Mouse (Mus musculus) brain, embryonic 14.5 days (tissue): ENCODE measurements at regions not wholly inside any gene's neighbourhood (a gene's known extent, or its start where the extent isn't known, plus 50 kb on each side); places are given as distances from the start of the nearest gene placed in this dataset.

ENCODE experiments used
- CTCF ChIP-seq: fragments of 200-500 bp; IDR thresholded peaks from 2 replicates; pipeline ENCODE4 v1.5.1; 2012; ENCODE audit warnings: inconsistent platforms, mild to moderate bottlenecking, moderate library complexity, borderline replicate concordance; ENCODE audit not compliant: insufficient read depth, insufficient read length; ENCODE audit errors: extremely low read depth
- POLR2A ChIP-seq: fragments of 200-500 bp; IDR thresholded peaks from 2 replicates; pipeline ENCODE4 v1.6.1; 2012; ENCODE audit warnings: mild to moderate bottlenecking, inconsistent platforms, borderline replicate concordance; ENCODE audit not compliant: poor library complexity, insufficient read depth, insufficient read length, severe bottlenecking; ENCODE audit errors: extremely low read depth

- TF ChIP-seq CTCF (no peak), POLR2A (no peak)
Observed at GRCm38 (mm10) chr6:14191387-14192023, 320.2 kb upstream of the 2610001J05Rik start.
